Mouse (Mus musculus) ZHBTc4 (cell line): ENCODE measurements at regions not wholly inside any gene's neighbourhood (a gene's known extent, or its start where the extent isn't known, plus 50 kb on each side); places are given as distances from the start of the nearest gene placed in this dataset.

Experiments
- DNase-seq: peaks from one replicate; pipeline ENCODE4 v3.0.0-alpha.2; 2011; ENCODE audit warnings: low read depth, low spot score

GRCm38 (mm10) chr1:5461511-5461910 is 653.8 kb downstream of the Gm37988 start:
- peak; percentile 53 for DNase-seq
